19 mouse cellular contexts compared by ENCODE assay signal in the genomic region with DNA sequence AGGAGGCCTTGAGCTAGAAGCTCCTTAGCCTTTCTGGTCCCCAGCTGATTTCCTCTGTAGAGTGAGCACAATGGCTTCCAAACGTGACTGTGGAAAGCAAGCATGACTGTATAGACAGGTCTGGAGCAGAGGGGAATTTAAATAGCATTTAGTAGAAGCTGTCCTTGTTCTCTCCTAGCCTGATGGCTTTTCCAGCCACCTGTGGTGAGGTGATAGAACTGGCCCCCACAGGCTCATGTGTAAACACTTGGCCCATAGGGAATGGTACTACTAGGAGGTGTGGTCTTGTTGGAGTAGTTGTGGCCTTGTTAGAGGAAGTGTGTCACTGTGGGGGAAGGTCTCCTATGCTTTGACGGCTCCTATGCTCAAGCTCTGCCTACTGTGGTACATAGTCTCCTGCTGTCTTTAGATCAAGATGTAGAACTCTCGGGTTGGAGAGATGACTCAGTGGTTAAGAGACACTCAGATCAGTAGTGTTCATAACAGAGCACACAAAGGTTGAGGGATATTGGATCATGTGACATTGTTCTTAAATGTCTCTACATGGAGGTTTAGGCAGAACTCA. TPM values are rescaled to one million over a fixed set of nuclear protein-coding genes. Genes with fewer than 3 reads are reported as not detected.
DNase-seq lines count a peak whose midpoint lies in the region; ATAC-seq and TF ChIP-seq lines count a peak whose summit lies in the region.
"Had no signal": no experiment of that assay in that cellular context is flagged by ENCODE, and none has a peak within 500 bp of the region (broad histone marks: within the 10 kb centered on the region; RNA-seq: fewer than 3 reads in every experiment).

No protein-coding gene starts in this region.

- H3K27ac ChIP-seq in liver, adult 2 months (replicated peaks; ENCODE audit: insufficient read depth, low read depth, low read length): peak overlapping the region; percentile 66
- H3K27ac ChIP-seq in MEL (ENCODE audit: control insufficient read depth, low read depth, low read length): peak overlapping the region; percentile 74
- H3K27ac ChIP-seq in liver, embryonic 14.5 days: no peak overlapping the region; the same call in 1 of the 2 replicates
- H3K27ac ChIP-seq in stomach, postnatal 0 days (replicated peaks): peak overlapping the region; percentile 94
- H3K27ac ChIP-seq: embryonic facial prominence, embryonic 13.5 days; hindbrain, embryonic 15.5 days had no signal

- peaks cover 14% of the 10 kb centered on the region; the same call in 1 of the 2 replicates for H3K79me2 ChIP-seq in liver, adult 2 months (ENCODE audit: control insufficient read depth, insufficient read depth, low read length)
- H3K79me2 ChIP-seq in MEL (ENCODE audit: control insufficient read depth, insufficient read depth, low read length, poor library complexity): peaks cover 2% of the 10 kb centered on the region; the same call in 1 of the 2 replicates

- H3K9ac ChIP-seq in liver, adult 2 months (ENCODE audit: low read depth, low read length): no peak overlapping the region
- peak overlapping the region; percentile 80; the same call in 1 of the 2 replicates for H3K9ac ChIP-seq in MEL (ENCODE audit: control insufficient read depth, low read depth, low read length, poor library complexity, severe bottlenecking)
- H3K9ac ChIP-seq in liver, embryonic 14.5 days (replicated peaks): no peak overlapping the region
- H3K9ac ChIP-seq in stomach, postnatal 0 days (ENCODE audit: low read length): no peak overlapping the region

- H3K4me2 ChIP-seq in liver, embryonic 14.5 days (ENCODE audit: low read depth): peak overlapping the region; percentile 96
- H3K4me2 ChIP-seq in stomach, postnatal 0 days (replicated peaks; ENCODE audit: low read depth): no peak overlapping the region

- no peaks in the 10 kb centered on the region for H3K9me3 ChIP-seq in MEL (replicated peaks; ENCODE audit: insufficient read depth, low read length)
- H3K9me3 ChIP-seq in liver, embryonic 14.5 days (ENCODE audit: control insufficient read depth, low read length): no peaks in the 10 kb centered on the region
- H3K9me3 ChIP-seq in stomach, postnatal 0 days (ENCODE audit: control insufficient read depth, low read length): no peaks in the 10 kb centered on the region
- H3K9me3 ChIP-seq: embryonic facial prominence, embryonic 13.5 days; heart, embryonic 15.5 days; hindbrain, embryonic 15.5 days had no signal

- no peaks in the 10 kb centered on the region for H3K36me3 ChIP-seq in liver, adult 2 months (ENCODE audit: control insufficient read depth, insufficient read depth, low read length)
- H3K36me3 ChIP-seq in MEL (ENCODE audit: control insufficient read depth in 1 of 2, insufficient read depth in 2 of 2, low read length in 2 of 2): peaks cover 0 to 19% of the 10 kb centered on the region in 2 experiments; a peak in 2 of 4 replicates
- no peaks in the 10 kb centered on the region for H3K36me3 ChIP-seq in liver, embryonic 14.5 days (replicated peaks; ENCODE audit: control insufficient read depth, insufficient read depth, low read depth)
- no peaks in the 10 kb centered on the region for H3K36me3 ChIP-seq in stomach, postnatal 0 days (ENCODE audit: control insufficient read depth, insufficient read depth, low read length)
- H3K36me3 ChIP-seq: embryonic facial prominence, embryonic 13.5 days; heart, embryonic 15.5 days; hindbrain, embryonic 15.5 days had no signal

- no peak for TF ChIP-seq CTCF in liver, adult 2 months (IDR thresholded peaks at IDR 0.05; ENCODE audit: low read depth, low read length)
- no peak for TF ChIP-seq CTCF in MEL (IDR thresholded peaks at IDR 0.05 in 2 of 3, conservative IDR thresholded peaks at IDR 0.05 in 1 of 3; ENCODE audit: control insufficient read depth in 1 of 3, insufficient read depth in 1 of 3, low read depth in 2 of 3, low read length in 3 of 3, poor library complexity in 1 of 3, severe bottlenecking in 1 of 3)
- no peak for TF ChIP-seq CTCF in liver, embryonic 14.5 days (IDR thresholded peaks at IDR 0.05; ENCODE audit: low read depth)
- TF ChIP-seq CTCF in stomach, postnatal 0 days (IDR thresholded peaks at IDR 0.05; ENCODE audit: low read depth): no peak

- DNase-seq in liver, adult 2 months (ENCODE audit: extremely low read depth, low read depth, low spot score): no peak
- DNase-seq in liver (no peak), MEL (ENCODE audit: low read depth, low spot score) (peak; percentile 61)
- DNase-seq in liver, embryonic 14.5 days (ENCODE audit: low read depth in 3 of 3, low spot score in 3 of 3): no peak
- DNase-seq in stomach, postnatal 0 days (ENCODE audit: low spot score): no peak
- no peak for DNase-seq in gastrocnemius, adult 8-10 months (ENCODE audit: low spot score in 2 of 2)
- DNase-seq in cerebellum, adult 9-11 months: no peak
- DNase-seq: cerebellum, adult 11-12 months; gastrocnemius, postnatal 36 days; kidney, postnatal 10 days; lung, adult 2 months; thymus, adult 2 months had no signal

- no peak for TF ChIP-seq EP300 in MEL (IDR thresholded peaks at IDR 0.05; ENCODE audit: low read depth in 1 of 2, low read length in 2 of 2)
- TF ChIP-seq EP300 in liver, embryonic 14.5 days (IDR thresholded peaks at IDR 0.05; ENCODE audit: low read depth): no peak
- no peak for TF ChIP-seq EP300 in stomach, postnatal 0 days (optimal IDR thresholded peaks at IDR 0.05)

- TF ChIP-seq RAD21 in MEL (IDR thresholded peaks at IDR 0.05; ENCODE audit: low read depth, low read length): no peak

- peaks cover 9% of the 10 kb centered on the region; the same call in 1 of the 2 replicates for H3K4me1 ChIP-seq in liver, adult 2 months (ENCODE audit: control insufficient read depth, insufficient read depth, low read length)
- peaks cover 12 to 26% of the 10 kb centered on the region in 2 experiments for H3K4me1 ChIP-seq in MEL (ENCODE audit: control insufficient read depth in 1 of 2, insufficient read depth in 2 of 2, low read length in 2 of 2)
- H3K4me1 ChIP-seq in liver, embryonic 14.5 days (replicated peaks; ENCODE audit: control insufficient read depth in 2 of 2, insufficient read depth in 2 of 2, low read length in 1 of 2): peaks cover 12 to 22% of the 10 kb centered on the region in 2 experiments
- H3K4me1 ChIP-seq in stomach, postnatal 0 days (replicated peaks; ENCODE audit: control insufficient read depth, insufficient read depth): peaks cover 2% of the 10 kb centered on the region; the same call in 1 of the 2 replicates

- H3K27me3 ChIP-seq in liver, adult 2 months (ENCODE audit: control insufficient read depth, insufficient read depth, low read length): no peaks in the 10 kb centered on the region
- no peaks in the 10 kb centered on the region; a peak in 2 of 4 replicates for H3K27me3 ChIP-seq in MEL (ENCODE audit: control insufficient read depth in 1 of 2, insufficient read depth in 2 of 2, low read length in 2 of 2)
- no peaks in the 10 kb centered on the region for H3K27me3 ChIP-seq in liver, embryonic 14.5 days (ENCODE audit: control insufficient read depth, insufficient read depth, low read length)
- H3K27me3 ChIP-seq in stomach, postnatal 0 days (ENCODE audit: control insufficient read depth, insufficient read depth, low read length): no peaks in the 10 kb centered on the region
- H3K27me3 ChIP-seq: embryonic facial prominence, embryonic 13.5 days; heart, embryonic 15.5 days had no signal

- no peak overlapping the region for H3K4me3 ChIP-seq in liver, adult 2 months (ENCODE audit: insufficient read depth, low read depth, low read length)
- H3K4me3 ChIP-seq in MEL (ENCODE audit: control insufficient read depth in 1 of 2, insufficient read depth in 1 of 2, low read depth in 2 of 2, low read length in 2 of 2): peak overlapping the region; percentile 46 to 95; a peak in 3 of 4 replicates
- no peak overlapping the region for H3K4me3 ChIP-seq in liver, embryonic 14.5 days (ENCODE audit: insufficient read depth in 1 of 2, low read depth in 2 of 2, low read length in 2 of 2)
- H3K4me3 ChIP-seq in stomach, postnatal 0 days (ENCODE audit: low read depth, low read length): no peak overlapping the region

- TF ChIP-seq POLR2A in liver, adult 2 months (IDR thresholded peaks at IDR 0.05; ENCODE audit: extremely low read depth, insufficient read depth, low read length): no peak
- TF ChIP-seq POLR2A in MEL (IDR thresholded peaks at IDR 0.05; ENCODE audit: control insufficient read depth in 1 of 2, insufficient read depth in 1 of 2, low read depth in 1 of 2, low read length in 2 of 2, poor library complexity in 1 of 2): no peak

- no peak for ATAC-seq in liver, embryonic 14.5 days (ENCODE audit: insufficient read depth)
- ATAC-seq in stomach, postnatal 0 days (ENCODE audit: low FRiP score, low TSS enrichment): peak; percentile 7; the same call in 1 of the 2 replicates

- 90% methylated on average over 3 of the region's 3 CpGs for WGBS in liver, adult 2 months
- WGBS in liver, embryonic 14.5 days (ENCODE audit: insufficient replicate concordance): 46% methylated on average over 3 of the region's 3 CpGs
- WGBS in stomach, postnatal 0 days: 57% methylated on average over 3 of the region's 3 CpGs

RNA-seq across cellular contexts. Expression of gene Sft2d2, which starts 1.2 kb away (rescaled TPM):
- total RNA-seq in liver, adult 2 months (2014; rRNA removed): 29.8 and 34.5 TPM in 2 replicates
- 32.4 and 37.2 TPM in 2 replicates for polyA plus RNA-seq in liver, adult 2 months (2012; rRNA removed)
- total RNA-seq in MEL (2012; rRNA removed): 4.0 and 4.4 TPM in 2 replicates
- polyA plus RNA-seq in MEL (2012; ENCODE audit: insufficient read depth in 1 of 2, insufficient read length in 2 of 2, low read depth in 1 of 2, low replicate concordance in 2 of 2, missing spikeins in 1 of 2): 1 to 10 TPM in 1 of 2 experiments, not detected in 1; 8.9 TPM
- polyA plus RNA-seq in liver, embryonic 14.5 days (2012; rRNA removed): 5.0 and 5.1 TPM in 2 replicates
- polyA plus RNA-seq in liver, embryonic 14.5 days (2014; fragmentation: Nextera tagmentation; extraction: Ambion mirVana): 8.0 and 8.8 TPM in 2 replicates
- 19.8 and 21.6 TPM in 2 replicates for polyA plus RNA-seq in stomach, postnatal 0 days (2015; fragmentation: Nextera tagmentation; extraction: Ambion mirVana)
- 10 to 100 TPM in 3 of 4 experiments, 1 to 10 TPM in 1; 8.7 to 10.7 (median 10.3) TPM for total RNA-seq in gastrocnemius, adult 8-10 months (2022)

RNA-seq across cellular contexts. Expression of gene Tbx19, which starts 34.9 kb away (rescaled TPM):
- not detected in 2 replicates for total RNA-seq in liver, adult 2 months (2014; rRNA removed)
- polyA plus RNA-seq in liver, adult 2 months (2012; rRNA removed): 0.20 TPM in 1 of 2 replicates, not detected in the other
- not detected in 2 replicates for total RNA-seq in MEL (2012; rRNA removed)
- under 1 TPM in 1 of 2 experiments, not detected in 1; 0.19 TPM for polyA plus RNA-seq in MEL (2012; ENCODE audit: insufficient read depth in 1 of 2, insufficient read length in 2 of 2, low read depth in 1 of 2, low replicate concordance in 2 of 2, missing spikeins in 1 of 2)
- polyA plus RNA-seq in liver, embryonic 14.5 days (2012; rRNA removed): 0.02 and 0.04 TPM in 2 replicates
- polyA plus RNA-seq in liver, embryonic 14.5 days (2014; fragmentation: Nextera tagmentation; extraction: Ambion mirVana): 0.13 TPM in 1 of 2 replicates, not detected in the other
- not detected in 2 replicates for polyA plus RNA-seq in stomach, postnatal 0 days (2015; fragmentation: Nextera tagmentation; extraction: Ambion mirVana)
- not detected for total RNA-seq in gastrocnemius, adult 8-10 months (2022)
- total RNA-seq: common myeloid progenitor, adult 5-6 weeks; gastrocnemius, postnatal 36 days; layer of hippocampus, postnatal 14 days; left cerebral cortex, postnatal 25 days; megakaryocyte-erythroid progenitor cell, adult 5-6 weeks had no signal
- polyA plus RNA-seq: embryonic facial prominence, embryonic 13.5 days; heart, embryonic 15.5 days; hindbrain, embryonic 15.5 days had no signal

RNA-seq across cellular contexts. Expression of gene Tiprl, which starts 41.3 kb away (rescaled TPM):
- total RNA-seq in liver, adult 2 months (2014; rRNA removed): 14.7 and 20.7 TPM in 2 replicates
- polyA plus RNA-seq in liver, adult 2 months (2012; rRNA removed): 12.2 and 12.7 TPM in 2 replicates
- total RNA-seq in MEL (2012; rRNA removed): 47.1 and 50.6 TPM in 2 replicates
- 100 to 1,000 TPM in 1 of 2 experiments, 10 to 100 TPM in 1; 51.4 to 293 TPM for polyA plus RNA-seq in MEL (2012; ENCODE audit: insufficient read depth in 1 of 2, insufficient read length in 2 of 2, low read depth in 1 of 2, low replicate concordance in 2 of 2, missing spikeins in 1 of 2)
- polyA plus RNA-seq in liver, embryonic 14.5 days (2012; rRNA removed): 7.3 and 14.1 TPM in 2 replicates
- polyA plus RNA-seq in liver, embryonic 14.5 days (2014; fragmentation: Nextera tagmentation; extraction: Ambion mirVana): 39.2 and 49.0 TPM in 2 replicates
- polyA plus RNA-seq in stomach, postnatal 0 days (2015; fragmentation: Nextera tagmentation; extraction: Ambion mirVana): 53.8 and 56.7 TPM in 2 replicates
- 10 to 100 TPM; 18.6 to 21.7 (median 19.5) TPM for total RNA-seq in gastrocnemius, adult 8-10 months (2022)

Comparison
In these comparisons a context has a peak if more than half of its experiments do, and no peak if none do; other contexts are left out.
1. H3K4me3 ChIP-seq: peak in MEL (2 of 2); none in liver, adult 2 months (single experiment), liver, embryonic 14.5 days (0 of 2) and stomach, postnatal 0 days (single experiment).